Mouse (Mus musculus) CH12.LX (cell line): ENCODE results near the gene Gas2. TPM values are rescaled to one million over a fixed set of nuclear protein-coding genes. Genes with fewer than 3 reads are reported as not detected.

Experiments used
- DNase-seq: peaks from one replicate; pipeline ENCODE4 v3.0.0-alpha.2; 2013; ENCODE audit errors: extremely low read depth
- H3K27ac ChIP-seq: 2 replicates; pipeline ENCODE4 v1.5.1; 2012; ENCODE audit warnings: low read depth, mild to moderate bottlenecking, control low read depth, moderate library complexity; ENCODE audit not compliant: insufficient read depth
- H3K27me3 ChIP-seq: replicated peaks from 2 replicates; pipeline ENCODE3; 2012; ENCODE audit warnings: inconsistent platforms
- H3K36me3 ChIP-seq, 2 experiments: replicated peaks in 1 of 2; 2 replicates each; pipeline versions ENCODE3 to v1.6.1; 2012; ENCODE audit warnings: inconsistent platforms in 1 of 2, low read length in 1 of 2, mild to moderate bottlenecking in 1 of 2, mixed read lengths in 1 of 2, moderate library complexity in 1 of 2; ENCODE audit not compliant: control insufficient read depth in 1 of 2, insufficient read depth in 1 of 2
- H3K4me1 ChIP-seq, 2 experiments: 2 replicates each; pipeline ENCODE4 v1.6.1; 2012; ENCODE audit warnings: inconsistent platforms in 1 of 2, moderate library complexity in 1 of 2; ENCODE audit not compliant: insufficient read depth in 2 of 2, control insufficient read depth in 1 of 2
- H3K4me2 ChIP-seq: 2 replicates; pipeline ENCODE4 v1.6.1; 2012; ENCODE audit warnings: low read depth, mild to moderate bottlenecking, control low read depth; ENCODE audit not compliant: poor library complexity, insufficient read depth, severe bottlenecking
- H3K4me3 ChIP-seq, 3 experiments: fragments of 150-350 bp in 1 of 3; sonication (generic) in 1 of 3; replicated peaks in 1 of 3; 2 replicates each; pipeline versions ENCODE3 to v1.5.1; 2011 to 2012; ENCODE audit warnings: low read depth in 2 of 3, low read length in 2 of 3, mild to moderate bottlenecking in 2 of 3, moderate library complexity in 2 of 3, control low read depth in 1 of 3, improper control_type of control experiment in 1 of 3, inconsistent platforms in 1 of 3, mixed read lengths in 1 of 3; ENCODE audit not compliant: poor library complexity in 1 of 3
- H3K79me2 ChIP-seq: replicated peaks from 2 replicates; pipeline ENCODE4 v1.6.1; 2012; ENCODE audit warnings: mild to moderate bottlenecking, moderate library complexity; ENCODE audit not compliant: control insufficient read depth, poor library complexity, insufficient read depth, severe bottlenecking; ENCODE audit errors: extremely low read depth
- H3K9ac ChIP-seq: 2 replicates; pipeline ENCODE4 v1.6.1; 2012; ENCODE audit warnings: low read depth, mild to moderate bottlenecking, control low read depth, moderate library complexity; ENCODE audit not compliant: insufficient read depth
- H3K9me3 ChIP-seq: replicated peaks from 2 replicates; pipeline ENCODE3; 2012; ENCODE audit warnings: low read length, inconsistent platforms, mixed read lengths
- BHLHE40 ChIP-seq: IDR thresholded peaks from 2 replicates; pipeline ENCODE4 v1.6.1; 2011; ENCODE audit warnings: mild to moderate bottlenecking, low read depth, low read length, improper control_type of control experiment
- CHD2 ChIP-seq: IDR thresholded peaks from 2 replicates; pipeline ENCODE4 v1.6.1; 2011; ENCODE audit warnings: low read length, improper control_type of control experiment
- CTCF ChIP-seq, 2 experiments: IDR thresholded peaks in 1 of 2; conservative IDR thresholded peaks in 1 of 2; 2 replicates each; pipeline ENCODE4 v1.5.1; 2011 to 2012; ENCODE audit warnings: low read depth in 2 of 2, low read length in 2 of 2, improper control_type of control experiment in 1 of 2, inconsistent platforms in 1 of 2, mild to moderate bottlenecking in 1 of 2, moderate library complexity in 1 of 2
- E2F4 ChIP-seq: IDR thresholded peaks from 2 replicates; pipeline ENCODE4 v1.6.1; 2011; ENCODE audit warnings: low read depth, low read length, improper control_type of control experiment; ENCODE audit not compliant: insufficient replicate concordance
- ETS1 ChIP-seq: conservative IDR thresholded peaks from 2 replicates; pipeline ENCODE4 v1.6.1; 2012; ENCODE audit warnings: low read depth, mild to moderate bottlenecking, inconsistent platforms, low read length, improper control_type of control experiment, moderate library complexity
- HCFC1 ChIP-seq: IDR thresholded peaks from 2 replicates; pipeline ENCODE4 v1.6.1; 2012; ENCODE audit warnings: low read depth, mild to moderate bottlenecking, inconsistent platforms, low read length, improper control_type of control experiment
- KAT2A ChIP-seq: IDR thresholded peaks from 2 replicates; pipeline ENCODE4 v1.6.1; 2012; ENCODE audit warnings: low read length, improper control_type of control experiment, inconsistent platforms; ENCODE audit not compliant: insufficient replicate concordance
- MAX ChIP-seq: IDR thresholded peaks from 2 replicates; pipeline ENCODE4 v1.6.1; 2011; ENCODE audit warnings: low read length, improper control_type of control experiment
- MAZ ChIP-seq: IDR thresholded peaks from 2 replicates; pipeline ENCODE4 v1.6.1; 2012; ENCODE audit warnings: low read depth, mild to moderate bottlenecking, inconsistent platforms, low read length, improper control_type of control experiment, moderate library complexity
- MEF2A ChIP-seq: IDR thresholded peaks from 2 replicates; pipeline ENCODE4 v1.6.1; 2014; ENCODE audit warnings: low read depth, mild to moderate bottlenecking, inconsistent platforms, low read length, improper control_type of control experiment, borderline replicate concordance
- NELFE ChIP-seq: IDR thresholded peaks from 2 replicates; pipeline ENCODE4 v1.6.1; 2011; ENCODE audit warnings: low read depth, low read length, improper control_type of control experiment
- NRF1 ChIP-seq: IDR thresholded peaks from 2 replicates; pipeline ENCODE4 v1.6.1; 2014; ENCODE audit warnings: low read depth, mild to moderate bottlenecking, inconsistent platforms, low read length, improper control_type of control experiment, moderate library complexity
- POLR2A ChIP-seq: IDR thresholded peaks from 2 replicates; pipeline ENCODE4 v1.6.1; 2011; ENCODE audit warnings: low read depth, mild to moderate bottlenecking, improper control_type of control experiment, low read length
- POLR2AphosphoS2 ChIP-seq: IDR thresholded peaks from 2 replicates; pipeline ENCODE4 v1.6.1; 2011; ENCODE audit warnings: low read depth, low read length, improper control_type of control experiment
- RAD21 ChIP-seq: IDR thresholded peaks from 2 replicates; pipeline ENCODE4 v1.6.1; 2011; ENCODE audit warnings: low read depth, mild to moderate bottlenecking, low read length, improper control_type of control experiment, moderate library complexity
- RCOR1 ChIP-seq: conservative IDR thresholded peaks from 2 replicates; pipeline ENCODE4 v1.6.1; 2012; ENCODE audit warnings: low read depth, mild to moderate bottlenecking, inconsistent platforms, low read length, improper control_type of control experiment
- SMC3 ChIP-seq: IDR thresholded peaks from 2 replicates; pipeline ENCODE4 v1.6.1; 2011; ENCODE audit warnings: low read depth, low read length, improper control_type of control experiment
- UBTF ChIP-seq: IDR thresholded peaks from 2 replicates; pipeline ENCODE4 v1.6.1; 2012; ENCODE audit warnings: low read depth, mild to moderate bottlenecking, inconsistent platforms, low read length, improper control_type of control experiment, moderate library complexity
- USF2 ChIP-seq: conservative IDR thresholded peaks from 2 replicates; pipeline ENCODE4 v1.6.1; 2011; ENCODE audit warnings: low read depth, low read length, improper control_type of control experiment
- ZKSCAN1 ChIP-seq: IDR thresholded peaks from 2 replicates; pipeline ENCODE4 v1.6.1; 2012; ENCODE audit warnings: low read depth, inconsistent platforms, low read length, improper control_type of control experiment, borderline replicate concordance
- ZNF384 ChIP-seq: IDR thresholded peaks from 2 replicates; pipeline ENCODE4 v1.6.1; 2012; ENCODE audit warnings: low read depth, low read length, improper control_type of control experiment, inconsistent platforms
- dilution Hi-C: fragments of 300-500 bp; cut with MboI; formaldehyde crosslinking; loops from 2 replicates; pipeline ENCODE4 v1.14.3; 2020; ENCODE audit warnings: low sequenced_read_pairs; ENCODE audit not compliant: extremely low pct_unique_long_range_greater_than_20kb, extremely low pct_ligation_motif_present
- in situ Hi-C: fragments of 300-500 bp; cut with MboI; formaldehyde crosslinking; loops from 3 replicates; pipeline ENCODE4 v1.14.3; 2019; ENCODE audit warnings: low sequenced_read_pairs, low pct_ligation_motif_present, low pct_unique_long_range_greater_than_20kb, mixed read lengths
- polyA plus RNA-seq: library from polyadenylated mRNA; unstranded; fragments of >175 nt; gene quantifications from 2 replicates; pipeline ENCODE4 v1.2.1, GENCODE M21; 2012; ENCODE audit warnings: low read depth; ENCODE audit not compliant: insufficient read length
- total RNA-seq, 2 experiments: library from RNA; depleted of rRNA; stranded (reverse); fragments of 300-350 nt in 1 of 2; fragments of >200 nt in 1 of 2; gene quantifications; 2 replicates each; pipeline ENCODE4 v1.2.3; 2012 to 2014

Gene Gas2
- total and polyA plus RNA-seq, 3 experiments = 2.7 to 4.3 (median 3.3) TPM

DNA sequence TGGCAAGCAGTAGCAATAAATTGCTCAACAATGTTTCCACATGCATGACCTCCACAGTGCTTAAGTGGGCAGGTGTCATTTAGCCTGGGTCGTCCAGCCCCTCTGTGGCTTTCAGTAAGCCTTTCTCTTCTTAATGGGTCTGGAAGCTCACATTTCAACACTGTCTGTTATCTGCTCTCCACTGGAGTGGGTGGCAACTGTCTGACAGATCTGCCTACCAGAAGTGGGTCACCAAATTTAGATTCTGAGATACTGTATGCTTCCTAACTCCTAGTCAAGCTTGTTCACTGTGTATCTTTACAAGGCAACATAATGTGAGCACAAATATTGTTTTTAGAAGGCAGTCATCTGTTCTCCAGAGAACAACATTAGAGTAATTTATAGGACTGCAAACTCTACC lies 120.5 kb downstream of the Gas2 start:
- dilution Hi-C loops = no loop called here
- Histone ChIP-seq H3K27ac (no peak overlapping the region), H3K27me3 (no peaks in the 10 kb centered on the region)
- TF ChIP-seq KAT2A (no peak), MEF2A (no peak), RCOR1 (no peak), NELFE (no peak)
- TF ChIP-seq, all 38 proteins: peak for 0
- Histone ChIP-seq H3K9me3 (peaks cover 12% of the 10 kb centered on the region), H3K4me3 (no peak overlapping the region), H3K4me1 (no peaks in the 10 kb centered on the region), H3K79me2 (no peaks in the 10 kb centered on the region), H3K36me3 (no peaks in the 10 kb centered on the region), H3K4me2 (no peak overlapping the region), H3K9ac (no peak overlapping the region)
- DNase-seq = no peak
- in situ Hi-C loops = no loop called here

DNA sequence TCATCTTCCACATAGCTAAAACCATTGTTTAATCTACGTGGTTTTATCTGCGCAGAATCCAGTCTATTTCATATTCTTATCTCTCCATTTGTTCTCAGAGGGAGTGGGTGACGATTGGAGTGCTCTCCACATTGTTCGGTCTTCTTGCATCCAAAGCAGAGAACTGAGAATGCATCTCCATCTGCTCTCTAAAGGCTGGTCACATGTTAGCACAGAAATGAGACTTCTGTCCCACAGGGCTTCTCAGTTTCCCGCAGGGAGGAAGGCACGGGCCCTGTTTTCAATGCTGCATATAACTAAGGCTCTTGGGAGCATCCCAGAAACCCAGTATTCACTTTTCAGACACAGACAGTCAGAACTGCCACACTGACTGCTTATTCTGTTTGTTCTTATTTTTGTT lies 123.9 kb downstream of the Gas2 start:
- Histone ChIP-seq H3K36me3 (no peaks in the 10 kb centered on the region), H3K27ac (no peak overlapping the region), H3K27me3 (no peaks in the 10 kb centered on the region), H3K9me3 (peaks cover 23% of the 10 kb centered on the region), H3K4me3 (no peak overlapping the region), H3K4me1 (no peaks in the 10 kb centered on the region), H3K4me2 (no peak overlapping the region), H3K9ac (no peak overlapping the region), H3K79me2 (no peaks in the 10 kb centered on the region)
- TF ChIP-seq E2F4 (no peak), ZNF384 (no peak), CHD2 (no peak), CTCF (conservative IDR thresholded peaks at IDR 0.05 in 1 of 2, IDR thresholded peaks at IDR 0.05 in 1 of 2; ENCODE audit: low read depth in 2 of 2, low read length in 2 of 2) (no peak), RAD21 (no peak), USF2 (no peak), MEF2A (no peak), BHLHE40 (no peak), ETS1 (no peak), UBTF (no peak), MAX (no peak), ZKSCAN1 (no peak), HCFC1 (no peak), POLR2AphosphoS2 (no peak), SMC3 (no peak), KAT2A (no peak), RCOR1 (no peak), MAZ (no peak), POLR2A (no peak), NRF1 (no peak)
- DNase-seq = no peak
- in situ Hi-C loops (no loop called here), dilution Hi-C loops (no loop called here)
